Mouse (Mus musculus) heart, embryonic 11.5 days (tissue): ENCODE results near the gene Ptpn20. TPM values are rescaled to one million over a fixed set of nuclear protein-coding genes. Genes with fewer than 3 reads are reported as not detected.

Experiments
- ATAC-seq: fragments of 200-750 bp; cut with Nextera tagmentation; replicated peaks from 2 replicates; pipeline ENCODE4 v1.8.0; 2017; ENCODE audit warnings: moderate library complexity; ENCODE audit not compliant: insufficient number of reproducible peaks, low FRiP score, low TSS enrichment
- H3K27ac ChIP-seq: fragments of 300-500 bp; sonication (generic); 2 replicates; pipeline ENCODE4 v1.5.1; 2014; ENCODE audit warnings: mild to moderate bottlenecking, low read depth, low read length
- H3K27me3 ChIP-seq: fragments of 300-500 bp; sonication (generic); 2 replicates; pipeline ENCODE4 v1.6.1; 2014; ENCODE audit warnings: mild to moderate bottlenecking, low read length, mixed read lengths; ENCODE audit not compliant: control insufficient read depth, insufficient read depth
- H3K36me3 ChIP-seq: fragments of 300-500 bp; sonication (generic); 2 replicates; pipeline ENCODE4 v1.6.1; 2014; ENCODE audit warnings: mild to moderate bottlenecking, low read length, moderate library complexity, mixed read lengths; ENCODE audit not compliant: control insufficient read depth, insufficient read depth
- H3K4me1 ChIP-seq: fragments of 300-500 bp; sonication (generic); 2 replicates; pipeline ENCODE4 v1.6.1; 2014; ENCODE audit warnings: low read length; ENCODE audit not compliant: control insufficient read depth, insufficient read depth
- H3K4me2 ChIP-seq: fragments of 300-500 bp; sonication (generic); 2 replicates; pipeline ENCODE4 v1.6.1; 2014; ENCODE audit warnings: mild to moderate bottlenecking, moderate library complexity
- H3K4me3 ChIP-seq: fragments of 300-500 bp; sonication (generic); 2 replicates; pipeline ENCODE4 v1.5.1; 2014; ENCODE audit warnings: low read depth, low read length
- H3K9ac ChIP-seq: fragments of 300-500 bp; sonication (generic); 2 replicates; pipeline ENCODE4 v1.6.1; 2014; ENCODE audit warnings: mild to moderate bottlenecking, low read depth, low read length, moderate library complexity
- H3K9me3 ChIP-seq: fragments of 300-500 bp; sonication (generic); replicated peaks from 2 replicates; pipeline ENCODE4 v1.6.1; 2016; ENCODE audit warnings: low read length; ENCODE audit not compliant: control insufficient read depth
- WGBS: fragments of 180-500 bp; shearing (Covaris S2); extraction: QIAGEN DNeasy Blood & Tissue Kit; methylation state at CpG from one replicate; pipeline ENCODE4 v1.1.7; 2014; ENCODE audit not compliant: insufficient replicate concordance; 5-methylcytosine and 5-hydroxymethylcytosine counted together
- polyA plus RNA-seq: library from polyadenylated mRNA; unstranded; fragments of >200 nt; fragmentation: Nextera tagmentation; extraction: Ambion mirVana; gene quantifications from 2 replicates; pipeline ENCODE4 v1.2.1, GENCODE M21; 2014

Gene Ptpn20
- polyA plus RNA-seq = 0.07 and 0.13 TPM in 2 replicates

DNA sequence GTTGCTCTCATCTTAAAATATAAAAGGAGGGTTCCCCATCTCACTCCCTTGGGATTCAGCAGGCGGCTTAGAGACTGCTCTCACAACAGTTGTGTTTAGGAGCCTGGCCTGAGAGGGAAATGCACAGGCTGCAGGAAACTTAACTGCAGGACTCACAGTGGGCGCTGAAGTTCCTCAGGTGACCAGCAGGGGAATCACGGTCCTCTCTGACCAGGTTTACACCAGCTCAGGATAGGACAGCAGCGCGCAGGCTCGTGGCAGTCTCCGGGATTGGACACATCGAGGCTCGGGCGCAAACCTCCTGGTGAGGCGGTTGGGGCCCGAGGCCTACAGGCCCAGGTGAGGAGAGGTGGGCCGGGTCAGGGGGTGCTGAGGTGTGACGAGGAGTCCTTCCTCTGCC, at the start of gene Ptpn20:
Gene Ptpn20, plus strand, starts transcription at position 257 of the 400 bp plus-strand sequence.
- no peak within 1 kb of the TSS for H3K4me3 ChIP-seq
- H3K36me3 ChIP-seq = no peaks in the 10 kb centered on the region
- H3K9ac ChIP-seq = no peak within 1 kb of the TSS
- no peak; the same call in 1 of the 2 replicates for ATAC-seq
- H3K27me3 ChIP-seq = no peaks in the 10 kb centered on the region
- H3K9me3 ChIP-seq = no peaks in the 10 kb centered on the region
- H3K4me2 ChIP-seq = no peak within 1 kb of the TSS
- H3K4me1 ChIP-seq = no peaks in the 10 kb centered on the region
- H3K27ac ChIP-seq = no peak within 1 kb of the TSS
- 51% methylated on average over 14 of the region's 14 CpGs for WGBS

DNA sequence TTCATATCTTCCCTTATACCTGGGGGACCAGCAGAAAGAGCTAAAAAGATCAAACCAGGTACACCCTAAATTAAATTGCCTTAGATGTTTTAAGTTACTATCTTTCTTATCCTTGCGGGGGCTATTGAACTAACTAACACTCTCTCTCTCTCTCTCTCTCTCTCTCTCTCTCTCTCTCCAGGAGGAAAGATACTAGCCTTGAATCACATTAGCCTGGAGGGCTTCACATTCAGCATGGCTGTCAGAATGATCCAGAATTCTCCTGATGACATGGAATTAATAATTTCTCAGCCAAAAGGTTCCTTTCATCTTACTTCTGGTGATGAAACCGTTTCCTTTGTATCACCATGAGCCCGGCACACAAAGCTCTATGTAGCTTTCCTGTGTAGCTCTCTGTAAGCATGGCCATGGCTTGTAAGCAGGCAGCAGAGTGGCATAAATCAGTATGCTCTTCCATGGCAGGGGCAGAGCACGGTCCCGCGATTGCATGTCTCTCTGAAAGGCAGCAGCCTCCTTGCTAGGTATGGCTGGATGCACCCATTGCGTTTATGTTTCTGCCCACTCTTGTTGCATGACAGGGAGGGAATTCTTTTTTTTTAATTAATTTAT, 49.3 kb upstream of the Ptpn20 start:
- Histone ChIP-seq H3K9ac (no peak overlapping the region), H3K36me3 (no peaks in the 10 kb centered on the region), H3K27ac (no peak overlapping the region), H3K4me1 (no peaks in the 10 kb centered on the region), H3K9me3 (no peaks in the 10 kb centered on the region), H3K4me3 (no peak overlapping the region), H3K27me3 (no peaks in the 10 kb centered on the region), H3K4me2 (no peak overlapping the region)
- WGBS = 77% methylated on average over 7 of the region's 7 CpGs
- ATAC-seq = no peak

GRCm38 (mm10) chr14:33545565-33546143, 43.4 kb upstream of the Ptpn20 start:
- Histone ChIP-seq H3K27me3 (no peaks in the 10 kb centered on the region), H3K9me3 (no peaks in the 10 kb centered on the region), H3K4me2 (no peak overlapping the region), H3K27ac (no peak overlapping the region), H3K36me3 (no peaks in the 10 kb centered on the region), H3K4me3 (no peak overlapping the region), H3K4me1 (no peaks in the 10 kb centered on the region), H3K9ac (no peak overlapping the region)
- no peak for ATAC-seq
- 83% methylated on average over 8 of the region's 8 CpGs for WGBS

DNA sequence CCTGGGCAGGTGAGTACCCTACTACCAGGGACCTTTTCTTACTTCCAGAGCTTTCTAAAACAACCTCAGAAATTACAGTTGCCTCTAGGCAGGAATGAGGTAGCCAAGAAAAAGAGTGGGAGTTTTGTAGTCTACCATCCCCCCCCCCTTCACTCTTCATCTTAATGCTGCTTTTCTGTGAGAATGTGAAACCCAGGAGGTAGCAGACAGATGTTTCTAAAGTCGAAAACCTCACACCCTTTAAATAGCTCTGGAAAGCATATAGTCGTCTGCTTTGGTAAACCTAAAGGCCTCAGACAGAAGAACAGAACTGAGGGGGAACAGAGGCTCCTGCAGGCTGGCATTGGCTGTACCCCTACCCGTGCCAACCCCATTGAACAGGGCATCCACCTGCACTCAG, 40.4 kb upstream of the Ptpn20 start:
- H3K4me2 ChIP-seq = no peak overlapping the region
- WGBS = 58% methylated on average over 3 of the region's 3 CpGs
- no peak overlapping the region for H3K9ac ChIP-seq
- H3K9me3 ChIP-seq = no peaks in the 10 kb centered on the region
- H3K27ac ChIP-seq = no peak overlapping the region
- H3K27me3 ChIP-seq = no peaks in the 10 kb centered on the region
- no peak overlapping the region for H3K4me3 ChIP-seq
- H3K36me3 ChIP-seq = no peaks in the 10 kb centered on the region
- no peak for ATAC-seq
- H3K4me1 ChIP-seq = no peaks in the 10 kb centered on the region

GRCm38 (mm10) chr14:33549856-33550255, 39.2 kb upstream of the Ptpn20 start:
- Histone ChIP-seq H3K4me3 (no peak overlapping the region), H3K27me3 (no peaks in the 10 kb centered on the region), H3K9ac (no peak overlapping the region), H3K27ac (no peak overlapping the region), H3K4me2 (no peak overlapping the region), H3K9me3 (no peaks in the 10 kb centered on the region), H3K4me1 (no peaks in the 10 kb centered on the region), H3K36me3 (no peaks in the 10 kb centered on the region)
- 69% methylated on average over 6 of the region's 6 CpGs for WGBS
- ATAC-seq = no peak

GRCm38 (mm10) chr14:33570737-33571136, 18.3 kb upstream of the Ptpn20 start:
- no peak overlapping the region for H3K4me3 ChIP-seq
- H3K9me3 ChIP-seq = no peaks in the 10 kb centered on the region
- H3K9ac ChIP-seq = no peak overlapping the region
- H3K27ac ChIP-seq = no peak overlapping the region
- H3K4me1 ChIP-seq = no peaks in the 10 kb centered on the region
- no peak for ATAC-seq
- WGBS = 39% methylated on average over 6 of the region's 6 CpGs
- no peak overlapping the region for H3K4me2 ChIP-seq
- H3K36me3 ChIP-seq = no peaks in the 10 kb centered on the region
- H3K27me3 ChIP-seq = no peaks in the 10 kb centered on the region

- H3K36me3 ChIP-seq = no peaks in the 10 kb centered on the region
- H3K4me1 ChIP-seq = no peaks in the 10 kb centered on the region
- H3K27me3 ChIP-seq = no peaks in the 10 kb centered on the region
- no peaks in the 10 kb centered on the region for H3K9me3 ChIP-seq
- no peak overlapping the region for H3K4me2 ChIP-seq
- 59% methylated on average over 3 of the region's 3 CpGs for WGBS
- H3K9ac ChIP-seq = no peak overlapping the region
- no peak overlapping the region for H3K4me3 ChIP-seq
- H3K27ac ChIP-seq = no peak overlapping the region
- ATAC-seq = no peak
Measured at GRCm38 (mm10) chr14:33573643-33574042, 15.4 kb upstream of the Ptpn20 start.

DNA sequence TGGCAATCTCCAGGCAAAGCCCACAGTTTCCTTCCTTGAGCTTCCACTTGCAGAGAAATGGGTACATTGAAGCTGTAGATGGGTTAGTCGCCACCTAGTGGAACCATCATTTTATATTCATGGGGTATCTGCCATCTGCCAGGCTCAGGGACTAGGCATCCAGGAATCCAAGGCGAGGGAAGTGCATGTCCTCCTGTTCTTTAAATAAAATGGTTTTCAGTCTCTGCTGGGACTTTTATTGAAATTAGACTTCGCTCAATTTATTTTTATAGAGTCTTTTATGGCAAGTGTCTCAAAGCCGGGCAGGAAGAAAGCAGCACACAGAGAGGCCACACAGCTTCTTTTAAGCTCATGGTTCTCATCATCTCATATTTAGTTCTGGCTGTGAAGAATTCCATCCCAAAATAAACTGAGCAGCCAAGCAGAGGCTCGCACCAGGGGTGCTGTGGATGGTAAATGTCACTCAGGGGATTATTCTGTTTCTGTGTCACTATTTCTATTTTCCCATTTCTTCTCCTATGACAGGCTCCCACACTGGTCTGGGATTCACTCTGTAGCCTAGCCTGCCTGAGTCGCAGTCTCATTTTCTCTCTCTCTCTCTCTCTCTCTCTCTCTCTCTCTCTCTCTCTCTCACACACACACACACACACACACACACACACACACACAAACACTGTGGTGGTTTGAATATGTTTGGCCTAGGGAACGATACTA, 9.1 kb upstream of the Ptpn20 start:
- no peak overlapping the region for H3K9ac ChIP-seq
- H3K36me3 ChIP-seq = no peaks in the 10 kb centered on the region
- H3K27me3 ChIP-seq = no peaks in the 10 kb centered on the region
- no peak overlapping the region for H3K27ac ChIP-seq
- no peak overlapping the region for H3K4me2 ChIP-seq
- no peaks in the 10 kb centered on the region for H3K9me3 ChIP-seq
- H3K4me3 ChIP-seq = no peak overlapping the region
- no peaks in the 10 kb centered on the region for H3K4me1 ChIP-seq
- no peak for ATAC-seq
- WGBS = 54% methylated on average over 7 of the region's 7 CpGs
